Mouse (Mus musculus) liver, adult 2 months (tissue): ENCODE measurements at regions not wholly inside any gene's neighbourhood (a gene's known extent, or its start where the extent isn't known, plus 50 kb on each side); places are given as distances from the start of the nearest gene placed in this dataset.
A peak's percentile ranks its signal among the peaks of the same experiment; 100 is the strongest.

Source experiments
- DNase-seq: peaks from one replicate; pipeline ENCODE4 v3.0.0-alpha.2; 2011; ENCODE audit warnings: low read depth, low spot score; ENCODE audit errors: extremely low read depth
- H3K27ac ChIP-seq: fragments of 200-500 bp; replicated peaks from 2 replicates; pipeline ENCODE4 v1.5.1; 2012; ENCODE audit warnings: low read depth, mild to moderate bottlenecking, control low read depth, inconsistent platforms, low read length; ENCODE audit not compliant: insufficient read depth
- H3K27me3 ChIP-seq: fragments of 200-500 bp; 2 replicates; pipeline ENCODE4 v1.6.1; 2012; ENCODE audit warnings: mild to moderate bottlenecking, moderate library complexity, low read length, inconsistent platforms; ENCODE audit not compliant: control insufficient read depth, insufficient read depth
- H3K36me3 ChIP-seq: fragments of 200-500 bp; 2 replicates; pipeline ENCODE4 v1.6.1; 2012; ENCODE audit warnings: low read length, inconsistent platforms; ENCODE audit not compliant: control insufficient read depth, insufficient read depth
- H3K4me1 ChIP-seq: fragments of 200-500 bp; 2 replicates; pipeline ENCODE4 v1.6.1; 2011; ENCODE audit warnings: low read length; ENCODE audit not compliant: control insufficient read depth, insufficient read depth
- H3K4me3 ChIP-seq: fragments of 200-500 bp; 2 replicates; pipeline ENCODE4 v1.5.1; 2011; ENCODE audit warnings: low read depth, mild to moderate bottlenecking, control low read depth, low read length, moderate library complexity; ENCODE audit not compliant: insufficient read depth
- H3K79me2 ChIP-seq: fragments of 200-500 bp; 2 replicates; pipeline ENCODE4 v1.6.1; 2012; ENCODE audit warnings: inconsistent platforms, mild to moderate bottlenecking, low read length, moderate library complexity; ENCODE audit not compliant: control insufficient read depth, insufficient read depth
- H3K9ac ChIP-seq: fragments of 200-500 bp; 2 replicates; pipeline ENCODE4 v1.6.1; 2012; ENCODE audit warnings: low read depth, mild to moderate bottlenecking, control low read depth, inconsistent platforms, low read length
- CTCF ChIP-seq: fragments of 200-500 bp; IDR thresholded peaks from 2 replicates; pipeline ENCODE4 v1.5.1; 2011; ENCODE audit warnings: low read depth, low read length, control low read depth
- POLR2A ChIP-seq: fragments of 200-500 bp; IDR thresholded peaks from 2 replicates; pipeline ENCODE4 v1.6.1; 2011; ENCODE audit warnings: low read length, control low read depth; ENCODE audit not compliant: insufficient read depth; ENCODE audit errors: extremely low read depth
- WGBS: fragments of 180-500 bp; shearing (Covaris S2); methylation state at CpG from one replicate; pipeline ENCODE4 v1.1.7; 2018; 5-methylcytosine and 5-hydroxymethylcytosine counted together

GRCm38 (mm10) chr14:68721156-68721555, 572.9 kb downstream of the Synb start:
- no peaks in the 10 kb centered on the region for H3K79me2 ChIP-seq
- no peak overlapping the region for H3K9ac ChIP-seq
- TF ChIP-seq POLR2A (no peak), CTCF (no peak)
- 0 out of 2 replicates have a peak, but pooled peaks cover 2% of the 10 kb centered on the region for H3K4me1 ChIP-seq
- DNase-seq, result peak; percentile 54
- no peaks in the 10 kb centered on the region for H3K27me3 ChIP-seq
- 31% methylated on average over 6 of the region's 6 CpGs for WGBS
- H3K27ac ChIP-seq, result no peak overlapping the region
- H3K4me3 ChIP-seq, result no peak overlapping the region
- no peaks in the 10 kb centered on the region for H3K36me3 ChIP-seq

DNA sequence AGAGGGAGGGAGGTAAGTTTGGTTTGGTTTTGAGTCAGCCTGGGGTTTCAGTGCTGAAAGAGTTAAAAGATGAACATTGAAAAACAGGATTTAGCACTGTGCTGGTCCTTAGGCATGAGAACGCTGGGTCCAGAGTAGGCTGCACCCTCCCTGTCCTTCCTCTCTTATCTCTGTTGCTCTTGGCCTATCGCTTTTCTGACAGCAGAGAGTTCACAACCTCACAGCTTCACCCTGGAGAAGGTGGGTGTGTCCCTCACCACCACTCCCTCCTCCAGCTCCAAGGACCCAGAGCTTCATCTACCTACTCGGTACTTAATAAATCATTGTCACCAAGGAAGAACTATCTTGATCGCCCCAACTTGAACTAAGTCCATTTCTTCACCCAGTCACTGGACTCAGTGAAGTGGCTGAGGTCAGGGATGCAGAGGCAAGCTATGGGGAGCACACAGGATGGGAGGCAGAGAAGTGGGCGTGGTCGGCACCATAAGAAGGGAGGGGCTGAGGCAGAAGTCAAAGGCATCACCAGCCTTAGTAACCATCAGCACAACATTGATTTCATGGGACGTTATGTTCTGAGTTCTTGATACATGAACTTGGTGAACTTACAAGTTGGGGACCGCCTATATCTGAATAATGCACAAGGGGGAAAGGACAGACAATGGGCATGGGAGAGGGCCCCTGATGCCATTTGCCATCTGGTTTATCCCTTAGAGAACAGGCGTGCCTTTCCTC, 574.5 kb downstream of the Synb start:
- no peak overlapping the region for H3K9ac ChIP-seq
- no peaks in the 10 kb centered on the region for H3K79me2 ChIP-seq
- 74% methylated on average over 9 of the region's 9 CpGs for WGBS
- no peaks in the 10 kb centered on the region for H3K27me3 ChIP-seq
- TF ChIP-seq POLR2A (no peak), CTCF (no peak)
- H3K27ac ChIP-seq, result no peak overlapping the region
- no peak for DNase-seq
- H3K4me3 ChIP-seq, result no peak overlapping the region
- 0 out of 2 replicates have a peak, but pooled peaks cover 2% of the 10 kb centered on the region for H3K4me1 ChIP-seq
- no peaks in the 10 kb centered on the region for H3K36me3 ChIP-seq

DNA sequence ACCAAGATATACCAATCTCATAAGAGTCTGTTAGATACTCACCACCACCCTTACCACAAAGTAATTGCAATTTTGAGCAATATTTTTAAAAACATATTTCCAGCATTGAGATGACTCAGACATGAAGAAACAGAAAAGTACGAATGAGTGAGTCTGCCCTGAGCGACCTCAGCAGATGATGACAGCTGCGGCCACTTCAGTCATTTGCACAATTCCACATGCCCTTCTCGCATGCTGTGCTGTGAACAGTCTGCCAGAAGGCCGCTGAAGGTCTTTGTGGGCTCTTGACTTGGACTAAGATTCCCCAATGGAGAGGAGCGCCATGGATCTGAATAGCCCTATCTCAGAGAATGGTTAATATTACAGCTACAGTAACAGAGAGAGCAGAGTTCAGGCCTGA, 575.3 kb downstream of the Synb start:
- Histone ChIP-seq H3K4me1 (0 out of 2 replicates have a peak, but pooled peaks cover 2% of the 10 kb centered on the region), H3K4me3 (no peak overlapping the region), H3K27me3 (no peaks in the 10 kb centered on the region), H3K27ac (no peak overlapping the region), H3K36me3 (no peaks in the 10 kb centered on the region), H3K79me2 (no peaks in the 10 kb centered on the region), H3K9ac (no peak overlapping the region)
- no peak for DNase-seq
- WGBS, result 88% methylated on average over 6 of the region's 6 CpGs
- no peak for TF ChIP-seq POLR2A
- no peak for TF ChIP-seq CTCF
